Mouse (Mus musculus): ENCODE measurements around the gene Hspb11. TPM values are rescaled to one million over a fixed set of nuclear protein-coding genes. Genes with fewer than 3 reads are reported as not detected.

The Hspb11 gene
- total RNA-seq, 1 experiment from 2014 or later = 20.6 TPM

GRCm38 (mm10) chr4:107302832-107303231, 49.4 kb downstream of the Hspb11 start:
- ATAC-seq (replicated peaks; ENCODE audit: low read depth, poor library complexity, severe bottlenecking) = peak; percentile 75

GRCm38 (mm10) chr4:107303531-107303930, 50.1 kb downstream of the Hspb11 start:
- ATAC-seq (replicated peaks; ENCODE audit: low read depth, poor library complexity, severe bottlenecking) = no peak

- no peak for ATAC-seq (replicated peaks; ENCODE audit: low read depth, poor library complexity, severe bottlenecking)
These were observed 53.6 kb downstream of the Hspb11 start, which contains the start of gene Dio1 for GRCm38 (mm10) chr4:107306966-107307365. Gene Dio1, minus strand, starts transcription at chr4:107307169.

GRCm38 (mm10) chr4:107313690-107314478, 60.5 kb downstream of the Hspb11 start, which contains the start of gene Yipf1:
Gene Yipf1, plus strand, starts transcription at chr4:107314363.
- peak; percentile 97 for ATAC-seq (replicated peaks; ENCODE audit: low read depth, poor library complexity, severe bottlenecking)

GRCm38 (mm10) chr4:107314479-107314805, 61.0 kb downstream of the Hspb11 start:
- ATAC-seq (replicated peaks; ENCODE audit: low read depth, poor library complexity, severe bottlenecking) = no peak

- no peak for ATAC-seq (replicated peaks; ENCODE audit: low read depth, poor library complexity, severe bottlenecking)
These were observed 65.3 kb downstream of the Hspb11 start for GRCm38 (mm10) chr4:107318646-107319045.

- no peak for ATAC-seq (replicated peaks; ENCODE audit: low read depth, poor library complexity, severe bottlenecking)
These were observed 67.6 kb downstream of the Hspb11 start for GRCm38 (mm10) chr4:107321041-107321440.

GRCm38 (mm10) chr4:107323113-107323512, 69.7 kb downstream of the Hspb11 start:
- ATAC-seq (replicated peaks; ENCODE audit: low read depth, poor library complexity, severe bottlenecking) = no peak

GRCm38 (mm10) chr4:107328530-107328929, 75.1 kb downstream of the Hspb11 start:
- no peak for ATAC-seq (replicated peaks; ENCODE audit: low read depth, poor library complexity, severe bottlenecking)

Other genes starting within 250 kb of the Hspb11 start
- 59.5 and 60.2 TPM in 2 replicates for gene Mrpl37, start 186.7 kb upstream of the Hspb11 start, total RNA-seq (2017)
- gene Cyb5rl, start 186.6 kb upstream of the Hspb11 start, total RNA-seq (2017) = 2.2 and 5.2 TPM in 2 replicates
- not detected in 2 replicates for gene Cdcp2, start 156.7 kb upstream of the Hspb11 start, total RNA-seq (2017)
- 115 and 141 TPM in 2 replicates for gene Tmem59, start 75.2 kb upstream of the Hspb11 start, total RNA-seq (2017)
- 25.0 and 37.2 TPM in 2 replicates for gene Tceanc2, start 74.5 kb upstream of the Hspb11 start, total RNA-seq (2017)
- gene Ldlrad1, start 44.4 kb upstream of the Hspb11 start, total RNA-seq (2017) = not detected in 2 replicates
- 10.8 and 11.7 TPM in 2 replicates for gene Lrrc42, start 61 bp upstream of the Hspb11 start, total RNA-seq (2017)
- not detected in 2 replicates for gene Dio1, start 53.6 kb downstream of the Hspb11 start, total RNA-seq (2017)
- gene Yipf1, start 60.8 kb downstream of the Hspb11 start, total RNA-seq (2017) = 28.8 and 28.9 TPM in 2 replicates
- gene Ndc1, start 114.2 kb downstream of the Hspb11 start, total RNA-seq (2017) = 48.2 and 49.7 TPM in 2 replicates
- 0.34 TPM in 1 of 2 replicates, not detected in the other for gene Glis1, start 181.0 kb downstream of the Hspb11 start, total RNA-seq (2017)

All from common myeloid progenitor, adult 5-6 weeks (primary cell).